Mouse (Mus musculus) forebrain, embryonic 10.5 days (tissue): ENCODE measurements around the gene Mbd6. TPM values are rescaled to one million over a fixed set of nuclear protein-coding genes. Genes with fewer than 3 reads are reported as not detected.
A peak's percentile ranks its signal among the peaks of the same experiment; 100 is the strongest.
"Not testable (repeated sequence)": the region's sequence is repeated elsewhere in the genome, so short reads cannot be mapped to it uniquely, and the experiment has no call there.

Experiments used
- DNase-seq: peaks from one replicate; pipeline ENCODE4 v3.0.0-alpha.2; 2017; ENCODE audit warnings: low spot score; ENCODE audit errors: extremely low spot score
- H3K27ac ChIP-seq: fragments of 300-500 bp; sonication (generic); 2 replicates; pipeline ENCODE4 v1.5.1; 2016; ENCODE audit warnings: mild to moderate bottlenecking
- H3K27me3 ChIP-seq: fragments of 300-500 bp; sonication (generic); 2 replicates; pipeline ENCODE4 v1.6.1; 2016; ENCODE audit warnings: mild to moderate bottlenecking; ENCODE audit not compliant: poor library complexity, severe bottlenecking
- H3K36me3 ChIP-seq: fragments of 300-500 bp; sonication (generic); replicated peaks from 2 replicates; pipeline ENCODE4 v1.6.1; 2016; ENCODE audit warnings: mild to moderate bottlenecking, moderate library complexity
- H3K4me1 ChIP-seq: fragments of 300-500 bp; sonication (generic); 2 replicates; pipeline ENCODE4 v1.6.1; 2016
- H3K4me3 ChIP-seq: fragments of 300-500 bp; sonication (generic); 2 replicates; pipeline ENCODE4 v1.5.1; 2016; ENCODE audit warnings: mild to moderate bottlenecking, moderate library complexity
- H3K9me3 ChIP-seq: fragments of 300-500 bp; sonication (generic); 2 replicates; pipeline ENCODE4 v1.6.1; 2016; ENCODE audit warnings: mild to moderate bottlenecking, moderate library complexity
- WGBS: fragments of 180-500 bp; shearing (Covaris S2); methylation state at CpG from one replicate; pipeline ENCODE4 v1.1.7; 2016; 5-methylcytosine and 5-hydroxymethylcytosine counted together
- polyA plus RNA-seq: library from polyadenylated mRNA; unstranded; fragments of >200 nt; fragmentation: Nextera tagmentation; extraction: Ambion mirVana; gene quantifications from 2 replicates; pipeline ENCODE4 v1.2.1, GENCODE M21; 2016

Gene Mbd6
- polyA plus RNA-seq, 1 experiment from 2014 or later = 9.1 TPM

- H3K9me3 ChIP-seq = 0 out of 2 replicates have a peak, but pooled peaks cover 5% of the 10 kb centered on the region
- peaks cover 84% of the 10 kb centered on the region for H3K27me3 ChIP-seq
- peak; percentile 53 for DNase-seq
- 10% methylated on average over 7 of the region's 7 CpGs for WGBS
- no peak overlapping the region for H3K27ac ChIP-seq
- peaks cover 18% of the 10 kb centered on the region for H3K4me1 ChIP-seq
- H3K36me3 ChIP-seq = no peaks in the 10 kb centered on the region
- H3K4me3 ChIP-seq = no peak overlapping the region
These were observed 35.7 kb upstream of the Mbd6 start for GRCm38 (mm10) chr10:127324495-127324894.

GRCm38 (mm10) chr10:127323131-127323855 is 34.5 kb upstream of the Mbd6 start:
- Histone ChIP-seq H3K4me3 (no peak overlapping the region), H3K27me3 (peaks cover 72% of the 10 kb centered on the region), H3K9me3 (0 out of 2 replicates have a peak, but pooled peaks cover 5% of the 10 kb centered on the region), H3K27ac (no peak overlapping the region), H3K36me3 (no peaks in the 10 kb centered on the region), H3K4me1 (peaks cover 18% of the 10 kb centered on the region)
- 75% methylated on average over 17 of the region's 17 CpGs for WGBS
- no peak for DNase-seq

GRCm38 (mm10) chr10:127322669-127323068 is 33.9 kb upstream of the Mbd6 start:
- no peak overlapping the region for H3K4me3 ChIP-seq
- no peaks in the 10 kb centered on the region for H3K36me3 ChIP-seq
- H3K27ac ChIP-seq = no peak overlapping the region
- no peak for DNase-seq
- 0 out of 2 replicates have a peak, but pooled peaks cover 5% of the 10 kb centered on the region for H3K9me3 ChIP-seq
- H3K27me3 ChIP-seq = peaks cover 66% of the 10 kb centered on the region
- H3K4me1 ChIP-seq = peaks cover 18% of the 10 kb centered on the region
- WGBS = 83% methylated on average over 4 of the region's 4 CpGs

- Histone ChIP-seq H3K27me3 (peaks cover 61% of the 10 kb centered on the region), H3K9me3 (0 out of 2 replicates have a peak, but pooled peaks cover 2% of the 10 kb centered on the region), H3K4me1 (peaks cover 18% of the 10 kb centered on the region), H3K27ac (no peak overlapping the region), H3K36me3 (no peaks in the 10 kb centered on the region), H3K4me3 (no peak overlapping the region)
- 66% methylated on average over 13 of the region's 13 CpGs for WGBS
- DNase-seq = no peak
These were observed 33.4 kb upstream of the Mbd6 start for GRCm38 (mm10) chr10:127322178-127322577.

- no peaks in the 10 kb centered on the region for H3K9me3 ChIP-seq
- peaks cover 55% of the 10 kb centered on the region for H3K27me3 ChIP-seq
- H3K4me3 ChIP-seq = no peak within 1 kb of the TSS
- no peak for DNase-seq
- 73% methylated on average over 3 of the region's 3 CpGs for WGBS
- peaks cover 13% of the 10 kb centered on the region for H3K4me1 ChIP-seq
- no peak within 1 kb of the TSS for H3K27ac ChIP-seq
- no peaks in the 10 kb centered on the region for H3K36me3 ChIP-seq
These were observed 32.8 kb upstream of the Mbd6 start, which contains the start of gene Arhgap9 for GRCm38 (mm10) chr10:127321621-127322020. Gene Arhgap9, plus strand, starts transcription at chr10:127321964.

- Histone ChIP-seq H3K36me3 (no peaks in the 10 kb centered on the region), H3K4me3 (no peak overlapping the region), H3K9me3 (no peaks in the 10 kb centered on the region), H3K4me1 (no peaks in the 10 kb centered on the region), H3K27me3 (peaks cover 39% of the 10 kb centered on the region), H3K27ac (no peak overlapping the region)
- DNase-seq = no peak
- 81% methylated on average over 7 of the region's 7 CpGs for WGBS
These were observed 31.2 kb upstream of the Mbd6 start for GRCm38 (mm10) chr10:127319969-127320368.

GRCm38 (mm10) chr10:127318009-127318408 is 29.2 kb upstream of the Mbd6 start:
- no peaks in the 10 kb centered on the region for H3K4me1 ChIP-seq
- H3K27ac ChIP-seq = no peak overlapping the region
- WGBS = 55% methylated on average over 4 of the region's 4 CpGs
- H3K4me3 ChIP-seq = no peak overlapping the region
- no peak for DNase-seq
- H3K27me3 ChIP-seq = peaks cover 19% of the 10 kb centered on the region
- no peaks in the 10 kb centered on the region for H3K36me3 ChIP-seq
- H3K9me3 ChIP-seq = no peaks in the 10 kb centered on the region

- no peak for DNase-seq
- peaks cover 12% of the 10 kb centered on the region for H3K27me3 ChIP-seq
- no peaks in the 10 kb centered on the region; the same call in 1 of the 2 replicates for H3K4me1 ChIP-seq
- 84% methylated on average over 2 of the region's 2 CpGs for WGBS
- H3K36me3 ChIP-seq = no peaks in the 10 kb centered on the region
- H3K9me3 ChIP-seq = no peaks in the 10 kb centered on the region
- H3K27ac ChIP-seq = no peak overlapping the region
- H3K4me3 ChIP-seq = no peak overlapping the region
These were observed 28.5 kb upstream of the Mbd6 start for GRCm38 (mm10) chr10:127317277-127317676.

GRCm38 (mm10) chr10:127314950-127315349 is 26.1 kb upstream of the Mbd6 start:
- H3K4me1 ChIP-seq = peaks cover 12% of the 10 kb centered on the region
- DNase-seq, H3K27ac ChIP-seq, H3K27me3 ChIP-seq, H3K36me3 ChIP-seq, H3K4me3 ChIP-seq, H3K9me3 ChIP-seq: not testable (repeated sequence)
- WGBS = 87% methylated on average over 1 of the region's 1 CpGs

GRCm38 (mm10) chr10:127313516-127313915 is 24.7 kb upstream of the Mbd6 start:
- H3K9me3 ChIP-seq, H3K4me3 ChIP-seq, DNase-seq, H3K27ac ChIP-seq, H3K27me3 ChIP-seq: not testable (repeated sequence)
- Histone ChIP-seq H3K4me1 (peaks cover 13% of the 10 kb centered on the region), H3K36me3 (peaks cover 18% of the 10 kb centered on the region)
- WGBS = 87% methylated on average over 5 of the region's 5 CpGs

GRCm38 (mm10) chr10:127312858-127313257 is 24.0 kb upstream of the Mbd6 start:
- no peak for DNase-seq
- H3K36me3 ChIP-seq = peaks cover 25% of the 10 kb centered on the region
- no peak overlapping the region for H3K27ac ChIP-seq
- peaks cover 13% of the 10 kb centered on the region for H3K4me1 ChIP-seq
- H3K4me3 ChIP-seq = no peak overlapping the region
- WGBS = 81% methylated on average over 4 of the region's 4 CpGs
- H3K27me3 ChIP-seq = no peaks in the 10 kb centered on the region
- no peaks in the 10 kb centered on the region for H3K9me3 ChIP-seq

GRCm38 (mm10) chr10:127312356-127312676 is 23.5 kb upstream of the Mbd6 start:
- peak; percentile 85 for DNase-seq
- 1% methylated on average over 4 of the region's 4 CpGs for WGBS
- H3K27me3 ChIP-seq = no peaks in the 10 kb centered on the region
- peak overlapping the region; percentile 84 for H3K4me3 ChIP-seq
- peak overlapping the region; percentile 94 for H3K27ac ChIP-seq
- peaks cover 13% of the 10 kb centered on the region for H3K4me1 ChIP-seq
- peaks cover 30% of the 10 kb centered on the region for H3K36me3 ChIP-seq
- H3K9me3 ChIP-seq = no peaks in the 10 kb centered on the region

GRCm38 (mm10) chr10:127311476-127312355 is 22.9 kb upstream of the Mbd6 start, which contains the start of gene Mars:
Gene Mars, minus strand, starts transcription at chr10:127311786.
- WGBS = under 1% methylated on average over 65 of the region's 65 CpGs
- DNase-seq = peak; percentile 95
- Histone ChIP-seq H3K9me3 (no peaks in the 10 kb centered on the region), H3K27me3 (no peaks in the 10 kb centered on the region), H3K4me1 (peaks cover 13% of the 10 kb centered on the region), H3K36me3 (peaks cover 36% of the 10 kb centered on the region), H3K27ac (peak within 1 kb of the TSS; percentile 94), H3K4me3 (peak within 1 kb of the TSS; percentile 84)
